Comparison of ENCODE assay signal across 23 mouse cellular contexts in the genomic region with DNA sequence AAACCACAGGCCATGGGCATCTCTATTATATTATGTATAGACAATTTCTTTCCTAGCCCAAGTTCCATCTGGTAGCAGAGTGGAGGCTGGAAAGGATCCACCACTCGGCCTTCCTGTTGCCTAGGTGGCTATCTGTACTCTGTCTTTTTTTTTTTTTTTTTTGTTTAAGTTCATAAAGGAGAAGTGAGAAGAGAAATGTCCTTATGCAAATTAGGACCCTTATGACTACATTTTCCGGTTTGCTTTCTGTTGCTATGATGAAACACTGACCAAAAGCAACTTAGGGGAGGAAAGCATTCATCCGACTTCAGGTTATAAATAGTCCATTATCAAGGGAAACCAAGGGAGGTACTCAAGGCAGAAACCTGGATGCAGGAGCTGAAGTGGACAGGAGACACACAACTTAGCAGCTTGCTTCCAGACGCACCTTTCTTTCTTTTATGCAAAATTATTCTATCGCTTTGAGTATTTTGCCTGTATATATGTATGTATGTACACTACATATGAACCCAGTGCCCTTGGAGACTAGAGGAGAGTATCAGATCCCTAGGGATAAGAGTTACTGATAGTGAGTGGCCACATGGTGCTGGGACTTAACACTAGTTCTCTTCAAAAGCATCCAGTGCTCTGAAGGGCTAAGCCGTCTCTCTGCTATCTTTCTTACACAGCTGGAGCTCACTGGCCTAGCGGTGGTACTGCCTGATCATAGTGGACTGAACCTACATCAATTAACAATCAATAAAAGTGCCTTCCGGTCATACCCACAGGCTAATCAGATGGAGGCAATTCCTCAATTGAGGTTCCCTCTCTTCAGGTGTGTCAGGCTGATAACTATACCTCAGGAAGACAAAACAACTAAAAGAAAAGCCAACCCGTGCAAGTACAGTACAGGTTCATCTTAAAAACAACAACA. TPM values are rescaled to one million over a fixed set of nuclear protein-coding genes. Genes with fewer than 3 reads are reported as not detected.
DNase-seq lines count a peak whose midpoint lies in the region; ATAC-seq and TF ChIP-seq lines count a peak whose summit lies in the region.
"Had no signal": no experiment of that assay in that cellular context is flagged by ENCODE, and none has a peak within 500 bp of the region (broad histone marks: within the 10 kb centered on the region; RNA-seq: fewer than 3 reads in every experiment).

No protein-coding gene starts in this region.

- no peak overlapping the region for H3K4me2 ChIP-seq in liver, embryonic 11.5 days
- H3K4me2 ChIP-seq in forebrain, embryonic 13.5 days: no peak overlapping the region
- H3K4me2 ChIP-seq in forebrain, embryonic 12.5 days: no peak overlapping the region
- H3K4me2 ChIP-seq: embryonic facial prominence, embryonic 15.5 days; heart, embryonic 13.5 days; midbrain, embryonic 12.5 days had no signal

- no peak overlapping the region for H3K27ac ChIP-seq in liver, embryonic 11.5 days (ENCODE audit: low read depth, low read length)
- H3K27ac ChIP-seq in forebrain, embryonic 13.5 days: no peak overlapping the region
- no peak overlapping the region for H3K27ac ChIP-seq in forebrain, embryonic 12.5 days
- H3K27ac ChIP-seq in heart, adult 2 months: no peak overlapping the region
- H3K27ac ChIP-seq: embryonic facial prominence, embryonic 15.5 days; forebrain, embryonic 10.5 days; heart, embryonic 13.5 days; layer of hippocampus, adult 2 months; midbrain, embryonic 12.5 days had no signal

- H3K79me2 ChIP-seq in heart, adult 2 months (replicated peaks; ENCODE audit: control insufficient read depth, insufficient read depth, low read length): no peaks in the 10 kb centered on the region

- no peaks in the 10 kb centered on the region for H3K27me3 ChIP-seq in G1E (ENCODE audit: insufficient read depth, low read length)
- H3K27me3 ChIP-seq in liver, embryonic 11.5 days (replicated peaks; ENCODE audit: control insufficient read depth, insufficient read depth, low read length): no peaks in the 10 kb centered on the region
- H3K27me3 ChIP-seq in forebrain, embryonic 13.5 days: no peaks in the 10 kb centered on the region
- no peaks in the 10 kb centered on the region for H3K27me3 ChIP-seq in forebrain, embryonic 12.5 days
- no peaks in the 10 kb centered on the region for H3K27me3 ChIP-seq in heart, adult 2 months (ENCODE audit: control insufficient read depth, insufficient read depth, low read length)
- H3K27me3 ChIP-seq: embryonic facial prominence, embryonic 15.5 days; heart, embryonic 13.5 days; midbrain, embryonic 12.5 days had no signal

- TF ChIP-seq EP300 in heart, adult 2 months (IDR thresholded peaks at IDR 0.05; ENCODE audit: insufficient read depth, low read depth, low read length): no peak

- DNase-seq in heart, adult 11 months: peak; percentile 83
- no peak for DNase-seq in heart, adult 18-20 months
- DNase-seq in G1E (ENCODE audit: low spot score): no peak
- DNase-seq in liver, embryonic 11.5 days (ENCODE audit: low spot score): no peak
- no peak for DNase-seq in heart, adult 2 months
- DNase-seq: cerebellum, postnatal 10 days; embryo, embryonic 11 days; gastrocnemius, postnatal 14 days; heart, postnatal 36 days; kidney, adult 11 months; kidney, postnatal 10 days; retina, postnatal 1 day; thymus, postnatal 25 days had no signal

- no peak overlapping the region for H3K9ac ChIP-seq in liver, embryonic 11.5 days (ENCODE audit: low read depth, low read length)
- H3K9ac ChIP-seq in forebrain, embryonic 13.5 days: no peak overlapping the region
- no peak overlapping the region for H3K9ac ChIP-seq in forebrain, embryonic 12.5 days
- no peak overlapping the region for H3K9ac ChIP-seq in heart, adult 2 months (ENCODE audit: low read depth, low read length)
- H3K9ac ChIP-seq: embryonic facial prominence, embryonic 15.5 days; heart, embryonic 13.5 days; midbrain, embryonic 12.5 days had no signal

- peak overlapping the region; percentile 64; the same call in 1 of the 2 replicates for H3K4me3 ChIP-seq in G1E (ENCODE audit: low read depth, low read length)
- H3K4me3 ChIP-seq in liver, embryonic 11.5 days (ENCODE audit: low read depth, low read length): no peak overlapping the region
- H3K4me3 ChIP-seq in forebrain, embryonic 13.5 days: no peak overlapping the region
- no peak overlapping the region for H3K4me3 ChIP-seq in forebrain, embryonic 12.5 days (replicated peaks)
- no peak overlapping the region for H3K4me3 ChIP-seq in heart, adult 2 months
- H3K4me3 ChIP-seq: embryonic facial prominence, embryonic 15.5 days; forebrain, embryonic 10.5 days; heart, embryonic 13.5 days; layer of hippocampus, adult 2 months; midbrain, embryonic 12.5 days; myocyte had no signal

- intact Hi-C loops in heart, adult 2 months (cut with DNase I): no loop called here

- H3K9me3 ChIP-seq in G1E (replicated peaks): no peaks in the 10 kb centered on the region
- H3K9me3 ChIP-seq in liver, embryonic 11.5 days (ENCODE audit: control insufficient read depth, low read length): no peaks in the 10 kb centered on the region
- no peaks in the 10 kb centered on the region for H3K9me3 ChIP-seq in forebrain, embryonic 13.5 days (replicated peaks)
- no peaks in the 10 kb centered on the region for H3K9me3 ChIP-seq in forebrain, embryonic 12.5 days
- H3K9me3 ChIP-seq: embryonic facial prominence, embryonic 15.5 days; forebrain, embryonic 10.5 days; heart, embryonic 13.5 days; midbrain, embryonic 12.5 days had no signal

- 58% methylated on average over 9 of the region's 9 CpGs for WGBS in liver, embryonic 11.5 days
- WGBS in forebrain, embryonic 13.5 days: 80% methylated on average over 9 of the region's 9 CpGs
- WGBS in forebrain, embryonic 12.5 days: 82% methylated on average over 9 of the region's 9 CpGs
- WGBS in heart, adult 2 months: 58% methylated on average over 9 of the region's 9 CpGs

- TF ChIP-seq CTCF in G1E (IDR thresholded peaks at IDR 0.05; ENCODE audit: low read depth, low read length): no peak
- no peak for TF ChIP-seq CTCF in heart, adult 2 months (IDR thresholded peaks at IDR 0.05)

- peak; percentile 64 for ATAC-seq in G1E (ENCODE audit: extremely low read depth, insufficient number of reproducible peaks, low FRiP score, poor library complexity, severe bottlenecking)
- ATAC-seq in liver, embryonic 11.5 days (replicated peaks; ENCODE audit: low FRiP score): peak; percentile 36; the same call in 1 of the 2 replicates
- ATAC-seq in megakaryocyte-erythroid progenitor cell, adult 5-6 weeks (replicated peaks; ENCODE audit: low FRiP score, low TSS enrichment, poor library complexity, severe bottlenecking): peak; percentile 63
- ATAC-seq in forebrain, embryonic 13.5 days: no peak
- no peak for ATAC-seq in forebrain, embryonic 12.5 days (ENCODE audit: low FRiP score)
- ATAC-seq: hindbrain, embryonic 16.5 days had no signal

- H3K36me3 ChIP-seq in G1E (replicated peaks): no peaks in the 10 kb centered on the region
- H3K36me3 ChIP-seq in liver, embryonic 11.5 days (ENCODE audit: control insufficient read depth, insufficient read depth, low read length): no peaks in the 10 kb centered on the region
- H3K36me3 ChIP-seq in forebrain, embryonic 13.5 days (ENCODE audit: poor library complexity, severe bottlenecking): no peaks in the 10 kb centered on the region
- H3K36me3 ChIP-seq in forebrain, embryonic 12.5 days (replicated peaks): no peaks in the 10 kb centered on the region
- H3K36me3 ChIP-seq in heart, adult 2 months (ENCODE audit: control insufficient read depth, insufficient read depth, low read length): no peaks in the 10 kb centered on the region
- H3K36me3 ChIP-seq: embryonic facial prominence, embryonic 15.5 days; forebrain, embryonic 10.5 days; heart, embryonic 13.5 days; midbrain, embryonic 12.5 days had no signal

- H3K4me1 ChIP-seq in G1E (ENCODE audit: insufficient read depth, low read depth, low read length): peaks cover 73% of the 10 kb centered on the region
- H3K4me1 ChIP-seq in liver, embryonic 11.5 days (replicated peaks; ENCODE audit: control insufficient read depth, insufficient read depth, low read length): peaks cover 14% of the 10 kb centered on the region
- H3K4me1 ChIP-seq in forebrain, embryonic 13.5 days: no peaks in the 10 kb centered on the region
- no peaks in the 10 kb centered on the region for H3K4me1 ChIP-seq in forebrain, embryonic 12.5 days
- peaks cover 6% of the 10 kb centered on the region for H3K4me1 ChIP-seq in heart, adult 2 months (ENCODE audit: control insufficient read depth, insufficient read depth, low read length)
- H3K4me1 ChIP-seq: midbrain, embryonic 12.5 days had no signal

- no peak for TF ChIP-seq POLR2A in heart, adult 2 months (IDR thresholded peaks at IDR 0.05; ENCODE audit: insufficient read depth, low read depth, low read length)

RNA-seq across cellular contexts. Expression of gene Slc44a1, which starts 28.0 kb away (rescaled TPM):
- 10 to 100 TPM; 29.2 to 30.6 TPM for total RNA-seq in heart, adult 18-20 months (2021)
- total RNA-seq in G1E (2014; fragmentation: Nextera tagmentation) (42.3 and 44.7 TPM in 2 replicates), G1E (2017) (14.4 and 15.6 TPM in 2 replicates)
- polyA plus RNA-seq in G1E (2012): 5.2 and 6.6 TPM in 2 replicates
- 19.2 and 20.8 TPM in 2 replicates for polyA plus RNA-seq in liver, embryonic 11.5 days (2014; fragmentation: Nextera tagmentation; extraction: Ambion mirVana)
- 21.7 and 24.2 TPM in 2 replicates for total RNA-seq in megakaryocyte-erythroid progenitor cell, adult 5-6 weeks (2014; fragmentation: Nextera tagmentation)
- 18.0 and 21.5 TPM in 2 replicates for total RNA-seq in megakaryocyte-erythroid progenitor cell, adult 5-6 weeks (2017)
- polyA plus RNA-seq in forebrain, embryonic 13.5 days (2015; fragmentation: Nextera tagmentation; extraction: Ambion mirVana): 9.5 and 11.5 TPM in 2 replicates
- 18.0 and 19.1 TPM in 2 replicates for polyA plus RNA-seq in forebrain, embryonic 12.5 days (2016; fragmentation: Nextera tagmentation; extraction: Ambion mirVana)
- total RNA-seq in heart, adult 2 months (2021): 10 to 100 TPM; 26.4 to 32.3 TPM
- 22.7 and 45.7 TPM in 2 replicates for polyA plus RNA-seq in heart, adult 2 months (2012; rRNA removed)

Comparison
In these comparisons a context has a peak if more than half of its experiments do, and no peak if none do; other contexts are left out.
1. ATAC-seq: peak in G1E (single experiment), liver, embryonic 11.5 days (single experiment) and megakaryocyte-erythroid progenitor cell, adult 5-6 weeks (single experiment); none in forebrain, embryonic 13.5 days (single experiment) and forebrain, embryonic 12.5 days (single experiment).